Mouse (Mus musculus) brain, embryonic 14.5 days (tissue): ENCODE measurements around the gene Rgcc.

Experiments used
- CTCF ChIP-seq: fragments of 200-500 bp; IDR thresholded peaks from 2 replicates; pipeline ENCODE4 v1.5.1; 2012; ENCODE audit warnings: inconsistent platforms, mild to moderate bottlenecking, moderate library complexity, borderline replicate concordance; ENCODE audit not compliant: insufficient read depth, insufficient read length; ENCODE audit errors: extremely low read depth
- POLR2A ChIP-seq: fragments of 200-500 bp; IDR thresholded peaks from 2 replicates; pipeline ENCODE4 v1.6.1; 2012; ENCODE audit warnings: mild to moderate bottlenecking, inconsistent platforms, borderline replicate concordance; ENCODE audit not compliant: poor library complexity, insufficient read depth, insufficient read length, severe bottlenecking; ENCODE audit errors: extremely low read depth

DNA sequence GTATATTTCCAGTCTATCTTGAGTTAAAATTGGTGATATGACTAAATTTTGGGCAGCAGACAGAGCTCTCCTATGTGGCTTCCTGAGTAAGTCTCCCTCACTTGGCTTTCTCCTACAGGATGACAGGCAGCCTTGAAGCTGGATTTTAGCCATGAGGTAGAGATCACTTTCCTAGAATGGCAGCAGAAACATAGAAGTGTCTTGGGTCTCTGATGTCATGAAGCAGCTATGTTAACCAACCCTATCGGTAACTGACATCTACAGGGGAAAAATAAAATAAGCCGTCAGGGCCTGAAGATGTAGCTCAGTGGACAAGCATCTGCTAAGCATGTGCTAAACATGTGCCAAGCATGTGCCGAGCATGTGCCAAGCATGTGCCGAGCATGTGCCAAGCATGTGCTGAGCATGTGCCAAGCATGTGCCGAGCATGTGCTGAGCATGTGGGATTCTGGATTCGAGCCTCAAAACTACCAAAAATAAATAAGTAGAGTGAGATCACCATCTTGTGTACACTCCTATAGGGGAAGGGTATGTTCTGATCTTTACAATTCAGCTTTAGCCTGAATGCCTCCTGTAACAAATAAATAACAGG lies 3.5 kb upstream of the Rgcc start:
- no peak for TF ChIP-seq POLR2A
- TF ChIP-seq CTCF, result no peak
